Mouse (Mus musculus) megakaryocyte progenitor cell, adult 5-6 weeks (primary cell): ENCODE measurements around the gene Sdk1. TPM values are rescaled to one million over a fixed set of nuclear protein-coding genes. Genes with fewer than 3 reads are reported as not detected.
A peak's percentile ranks its signal among the peaks of the same experiment; 100 is the strongest.

Experiments
- ATAC-seq: replicated peaks from 2 replicates; pipeline ENCODE4 v1.8.0; 2016; ENCODE audit warnings: mild to moderate bottlenecking, moderate TSS enrichment, inconsistent platforms; ENCODE audit not compliant: poor library complexity
- total RNA-seq, 2 experiments: library from RNA; stranded (forward) in 1 of 2; stranded (reverse) in 1 of 2; fragments of 157-497, 149-512 nt in 1 of 2; fragments of 200-1000 nt in 1 of 2; gene quantifications; 2 replicates each; pipeline versions ENCODE4 v1.2.3 to v1.2.4; 2015 to 2017

Gene Sdk1
- total RNA-seq, 2 experiments from 2014 or later = not detected

- ATAC-seq = no peak
Measured at GRCm38 (mm10) chr5:141748793-141749192, 507.5 kb downstream of the Sdk1 start.

GRCm38 (mm10) chr5:141754278-141754677, 513.0 kb downstream of the Sdk1 start:
- ATAC-seq = peak; percentile 88

GRCm38 (mm10) chr5:141758885-141759284, 517.6 kb downstream of the Sdk1 start:
- peak; percentile 16 for ATAC-seq

- no peak for ATAC-seq
Measured at GRCm38 (mm10) chr5:141764111-141764510, 522.8 kb downstream of the Sdk1 start.

- no peak for ATAC-seq
Measured at GRCm38 (mm10) chr5:141768761-141769515, 527.6 kb downstream of the Sdk1 start.

- no peak for ATAC-seq
Measured at GRCm38 (mm10) chr5:141771516-141771915, 530.2 kb downstream of the Sdk1 start.

- ATAC-seq = no peak
Measured at GRCm38 (mm10) chr5:141778231-141778630, 536.9 kb downstream of the Sdk1 start.

- peak; percentile 86 for ATAC-seq
Measured at GRCm38 (mm10) chr5:141781142-141781541, 539.9 kb downstream of the Sdk1 start.

GRCm38 (mm10) chr5:141782330-141782729, 541.0 kb downstream of the Sdk1 start:
- ATAC-seq = peak; percentile 71

- no peak for ATAC-seq
Measured at GRCm38 (mm10) chr5:141783516-141783915, 542.2 kb downstream of the Sdk1 start.

- ATAC-seq = no peak
Measured at GRCm38 (mm10) chr5:141793926-141794325, 552.6 kb downstream of the Sdk1 start.

- no peak for ATAC-seq
Measured at GRCm38 (mm10) chr5:141823823-141824330, 582.6 kb downstream of the Sdk1 start.

GRCm38 (mm10) chr5:141824739-141825379, 583.6 kb downstream of the Sdk1 start:
- peak; percentile 88 for ATAC-seq

- no peak for ATAC-seq
Measured at GRCm38 (mm10) chr5:141835566-141835965, 594.3 kb downstream of the Sdk1 start.

- ATAC-seq = no peak
Measured at GRCm38 (mm10) chr5:141836892-141837455, 595.7 kb downstream of the Sdk1 start.

GRCm38 (mm10) chr5:141844701-141845100, 603.4 kb downstream of the Sdk1 start:
- no peak for ATAC-seq

GRCm38 (mm10) chr5:141847686-141848085, 606.4 kb downstream of the Sdk1 start:
- no peak for ATAC-seq

- ATAC-seq = no peak
Measured at GRCm38 (mm10) chr5:141852175-141852574, 610.9 kb downstream of the Sdk1 start.

GRCm38 (mm10) chr5:141856447-141856846, 615.2 kb downstream of the Sdk1 start:
- ATAC-seq = no peak

- no peak for ATAC-seq
Measured at GRCm38 (mm10) chr5:141857781-141858180, 616.5 kb downstream of the Sdk1 start.

GRCm38 (mm10) chr5:141858406-141859160, 617.3 kb downstream of the Sdk1 start:
- no peak for ATAC-seq
